Mouse (Mus musculus) duodenum, adult 2 months (tissue): Measurements from ENCODE around the gene Rap2c. TPM values are rescaled to one million over a fixed set of nuclear protein-coding genes. Genes with fewer than 3 reads are reported as not detected.

Experiments
- polyA plus RNA-seq: library from polyadenylated mRNA; depleted of rRNA; stranded (reverse); fragments of >200 nt; gene quantifications from 2 replicates; pipeline ENCODE4 v1.2.3, GENCODE M21; 2012; ENCODE audit warnings: low replicate concordance; rRNA removed

Gene Rap2c
- polyA plus RNA-seq, result 0.76 and 0.94 TPM in 2 replicates

DNA sequence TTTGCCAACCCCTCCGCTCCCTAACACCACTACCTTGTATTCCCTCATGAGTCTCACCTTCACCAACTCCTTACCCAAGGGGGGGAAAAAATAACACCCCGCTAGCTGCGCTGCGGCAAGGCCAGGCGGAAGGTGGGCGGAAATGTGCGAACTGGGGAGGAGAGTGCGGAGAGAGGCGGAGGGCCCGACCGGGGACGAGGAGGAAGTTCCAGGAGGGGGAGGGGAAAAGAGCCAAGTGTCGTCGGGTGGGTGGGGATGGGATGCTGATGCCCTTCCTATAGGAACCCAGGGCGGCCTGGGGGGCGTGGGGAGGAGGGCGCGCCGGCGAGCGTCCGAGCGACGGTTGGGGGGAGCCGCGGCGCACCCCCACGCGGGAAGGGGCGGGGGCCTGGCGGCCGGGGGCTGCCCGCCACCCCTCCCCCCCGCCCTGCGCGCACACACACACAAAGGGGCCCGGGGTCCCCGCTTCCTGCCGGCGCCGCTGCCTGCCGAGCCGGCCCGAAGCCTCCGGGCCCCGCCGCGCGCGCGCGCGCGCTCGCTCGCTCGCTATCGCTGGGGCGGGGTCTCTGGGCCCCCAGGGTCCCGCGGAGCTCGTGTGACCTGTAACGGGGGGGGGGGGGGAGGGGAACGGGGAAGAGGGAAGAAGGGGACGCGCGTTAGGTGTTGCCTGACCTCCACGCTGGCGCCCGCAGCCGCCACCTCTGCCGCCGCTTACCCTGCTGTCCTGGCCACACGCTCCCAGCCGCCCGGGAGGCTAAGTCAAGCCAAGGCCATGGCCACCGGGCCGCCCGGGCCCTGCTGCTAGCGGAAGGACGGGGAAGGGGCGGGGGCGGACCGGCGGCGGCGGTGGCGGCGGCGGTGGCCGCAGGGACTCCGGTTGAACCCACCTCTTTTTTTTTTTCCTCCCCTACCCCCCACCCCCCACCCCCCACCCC, at the start of gene Rap2c:
Gene Rap2c, minus strand, starts transcription at position 168 of the 935 bp plus-strand sequence.

Other genes with a start within 250 kb of the Rap2c start
- 0.30 and 1.1 TPM in 2 replicates for gene Stk26, start 177.0 kb downstream of the Rap2c start, polyA plus RNA-seq
- 0.07 TPM in 1 of 2 replicates, not detected in the other for gene Frmd7, start 75.3 kb downstream of the Rap2c start, polyA plus RNA-seq
- 1.5 and 2.4 TPM in 2 replicates for gene Mbnl3, start 188.5 kb upstream of the Rap2c start, polyA plus RNA-seq